Mouse (Mus musculus): ENCODE measurements around the gene Pcnx. TPM values are rescaled to one million over a fixed set of nuclear protein-coding genes. Genes with fewer than 3 reads are reported as not detected.

Pcnx gene
- polyA plus RNA-seq, 1 experiment from 2014 or later = 13.5 TPM

DNA sequence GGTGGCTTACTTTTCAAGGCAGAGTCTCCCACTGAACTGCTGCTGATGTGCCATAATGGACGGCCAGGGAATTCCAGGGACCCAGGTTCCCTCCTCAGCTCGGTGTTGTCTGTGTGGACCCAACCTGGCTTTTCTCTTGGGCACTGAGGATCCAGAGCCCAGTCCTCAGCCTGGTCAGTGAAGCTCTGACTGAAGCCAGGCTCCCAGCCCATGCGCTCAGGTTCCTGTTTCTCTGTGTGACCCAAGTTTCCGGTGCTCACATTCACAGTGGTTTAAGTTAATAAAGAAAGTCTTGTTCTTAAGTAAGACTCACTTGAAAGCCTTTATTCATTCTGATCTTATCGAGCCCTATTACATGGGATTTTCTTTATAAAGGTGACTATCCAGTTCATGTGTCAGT lies 74.7 kb downstream of the Pcnx start:
- peaks cover 22% of the 10 kb centered on the region for H3K36me3 ChIP-seq
- H3K27me3 ChIP-seq = no peaks in the 10 kb centered on the region
- 87% methylated on average over 5 of the region's 5 CpGs for WGBS
- ATAC-seq (ENCODE audit: low FRiP score, low read depth) = no peak
- H3K9ac ChIP-seq = no peak overlapping the region
- H3K4me1 ChIP-seq = no peaks in the 10 kb centered on the region
- H3K4me2 ChIP-seq (replicated peaks) = no peak overlapping the region
- H3K27ac ChIP-seq = no peak overlapping the region
- H3K9me3 ChIP-seq = no peaks in the 10 kb centered on the region
- H3K4me3 ChIP-seq = no peak overlapping the region

DNA sequence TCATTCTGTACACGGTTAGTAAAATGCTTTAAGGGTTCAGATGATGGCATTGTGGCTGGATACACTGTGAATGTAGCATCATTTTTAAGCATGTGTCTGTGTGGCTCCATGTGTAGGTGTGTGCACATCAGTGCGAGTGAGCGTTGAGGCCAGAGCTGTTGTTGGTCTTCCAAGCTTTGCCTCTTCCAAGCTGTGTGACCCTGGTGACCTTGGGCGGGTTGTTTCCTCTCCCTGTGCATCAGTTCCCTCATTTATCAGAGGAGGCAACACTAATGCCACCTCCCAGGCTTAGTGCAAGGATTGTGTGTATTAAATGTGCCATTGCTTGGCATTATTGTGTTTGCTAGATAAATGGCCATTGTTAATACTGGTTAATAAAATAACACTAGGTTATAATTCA lies 76.2 kb downstream of the Pcnx start:
- Histone ChIP-seq H3K27ac (no peak overlapping the region), H3K4me1 (no peaks in the 10 kb centered on the region), H3K36me3 (peaks cover 27% of the 10 kb centered on the region), H3K4me2 (replicated peaks) (no peak overlapping the region), H3K27me3 (no peaks in the 10 kb centered on the region), H3K4me3 (no peak overlapping the region), H3K9me3 (no peaks in the 10 kb centered on the region), H3K9ac (no peak overlapping the region)
- no peak for ATAC-seq (ENCODE audit: low FRiP score, low read depth)
- WGBS = 66% methylated on average over 4 of the region's 4 CpGs

DNA sequence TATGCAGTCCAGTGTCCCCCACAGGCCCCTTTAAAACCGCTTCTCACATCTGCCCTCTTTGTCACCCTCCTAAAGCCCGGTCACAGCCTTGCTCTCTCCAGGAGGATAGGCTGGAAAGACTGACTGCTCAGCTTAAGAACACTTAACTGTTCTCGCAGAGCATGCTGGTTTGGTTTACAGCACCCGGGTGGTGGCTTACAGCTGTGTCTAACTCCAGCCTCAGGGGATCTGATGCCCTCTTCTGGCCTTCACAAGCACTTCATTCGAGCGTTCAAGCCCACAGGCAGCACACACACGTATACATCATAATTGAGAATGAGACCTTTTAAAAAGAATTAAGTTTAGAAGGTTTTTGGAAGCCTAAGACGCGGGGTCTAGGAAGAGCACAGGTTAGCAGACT lies 81.4 kb downstream of the Pcnx start:
- no peaks in the 10 kb centered on the region for H3K4me1 ChIP-seq
- no peaks in the 10 kb centered on the region for H3K27me3 ChIP-seq
- 81% methylated on average over 9 of the region's 9 CpGs for WGBS
- H3K4me3 ChIP-seq = no peak overlapping the region
- H3K9ac ChIP-seq = no peak overlapping the region
- no peak for ATAC-seq (ENCODE audit: low FRiP score, low read depth)
- H3K36me3 ChIP-seq = peaks cover 16% of the 10 kb centered on the region
- no peak overlapping the region for H3K27ac ChIP-seq
- no peak overlapping the region for H3K4me2 ChIP-seq (replicated peaks)
- H3K9me3 ChIP-seq = no peaks in the 10 kb centered on the region

DNA sequence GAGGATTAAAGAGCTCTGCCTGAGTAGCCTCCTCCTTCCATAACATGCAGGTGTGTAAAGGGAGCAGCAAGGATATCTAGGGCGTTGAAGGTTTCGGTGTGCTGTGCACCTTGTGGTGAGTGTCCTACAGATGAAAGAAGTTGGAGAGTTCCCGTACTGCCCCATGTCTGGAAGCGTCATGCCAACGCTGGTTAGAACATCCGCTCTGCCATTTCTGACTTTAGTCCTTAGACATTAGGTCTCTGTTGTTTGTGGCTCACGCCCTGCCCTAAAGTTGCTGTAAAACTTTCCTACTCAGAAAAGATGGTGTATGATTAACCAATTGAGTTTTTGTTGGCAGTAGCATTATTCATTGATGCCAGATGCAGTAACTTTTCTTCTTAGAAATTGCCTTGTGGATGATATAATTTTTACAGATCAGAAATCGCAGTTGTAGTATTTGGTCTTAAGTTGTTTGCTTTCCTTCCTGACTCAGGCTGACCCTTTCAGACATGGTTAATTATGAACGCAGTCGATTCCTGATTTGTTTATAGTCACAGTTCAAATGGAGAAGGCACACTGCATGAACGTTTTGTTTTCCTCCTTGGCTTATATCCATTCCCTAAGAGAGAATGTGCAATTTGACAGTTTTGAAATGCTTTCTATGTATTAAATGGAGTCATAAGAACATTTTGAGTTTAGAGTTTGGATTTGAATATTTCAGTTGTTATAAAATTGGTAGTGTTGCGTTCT lies 83.7 kb downstream of the Pcnx start:
- H3K4me1 ChIP-seq = no peaks in the 10 kb centered on the region
- H3K27me3 ChIP-seq = no peaks in the 10 kb centered on the region
- no peaks in the 10 kb centered on the region for H3K9me3 ChIP-seq
- H3K9ac ChIP-seq = no peak overlapping the region
- no peak overlapping the region for H3K4me2 ChIP-seq (replicated peaks)
- peaks cover 19% of the 10 kb centered on the region for H3K36me3 ChIP-seq
- ATAC-seq (ENCODE audit: low FRiP score, low read depth) = no peak
- H3K27ac ChIP-seq = no peak overlapping the region
- no peak overlapping the region for H3K4me3 ChIP-seq
- WGBS = 82% methylated on average over 12 of the region's 12 CpGs

DNA sequence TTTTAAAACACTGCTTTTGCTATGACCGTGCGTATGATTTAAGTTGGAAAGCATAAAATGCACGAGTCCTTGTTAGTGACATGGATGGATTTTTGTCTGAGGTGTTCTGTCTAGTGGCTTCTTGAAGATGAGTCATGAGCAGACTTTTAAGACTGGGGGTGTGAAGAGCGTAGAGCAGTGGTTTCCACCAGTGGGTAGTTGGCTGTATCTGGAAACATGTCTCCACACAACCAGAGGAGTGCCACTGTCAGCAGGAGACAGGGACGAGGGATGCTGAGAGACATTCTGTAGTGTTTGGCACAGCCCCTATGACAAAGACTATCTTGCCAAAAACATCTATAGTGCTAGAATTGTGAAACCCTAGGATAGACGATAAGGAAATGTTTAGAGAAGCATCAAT lies 89.2 kb downstream of the Pcnx start:
- Histone ChIP-seq H3K4me3 (no peak overlapping the region), H3K9ac (no peak overlapping the region), H3K36me3 (peaks cover 38% of the 10 kb centered on the region), H3K4me2 (replicated peaks) (no peak overlapping the region), H3K9me3 (no peaks in the 10 kb centered on the region), H3K4me1 (peaks cover 4% of the 10 kb centered on the region; the same call in 1 of the 2 replicates), H3K27ac (no peak overlapping the region), H3K27me3 (no peaks in the 10 kb centered on the region)
- 94% methylated on average over 6 of the region's 6 CpGs for WGBS
- ATAC-seq (ENCODE audit: low FRiP score, low read depth) = no peak

DNA sequence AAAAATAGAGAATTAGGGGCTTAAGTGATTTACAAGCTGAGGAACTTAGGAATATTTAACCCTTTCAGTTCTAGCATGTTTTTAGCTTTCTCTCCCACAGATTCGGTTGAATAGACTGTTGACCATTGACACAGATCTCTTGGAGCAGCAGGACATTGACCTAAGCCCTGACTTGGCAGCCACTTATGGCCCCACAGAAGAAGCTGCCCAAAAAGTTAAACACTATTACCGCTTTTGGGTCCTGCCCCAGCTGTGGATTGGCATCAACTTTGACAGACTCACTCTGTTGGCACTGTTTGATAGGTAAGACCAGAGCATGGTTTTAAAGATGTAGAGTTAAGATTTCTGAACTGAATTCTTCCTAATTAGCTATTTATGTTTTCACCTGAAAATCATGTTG lies 90.2 kb downstream of the Pcnx start:
- 94% methylated on average over 2 of the region's 2 CpGs for WGBS
- H3K27me3 ChIP-seq = no peaks in the 10 kb centered on the region
- no peak overlapping the region for H3K27ac ChIP-seq
- no peak overlapping the region for H3K9ac ChIP-seq
- no peak overlapping the region for H3K4me2 ChIP-seq (replicated peaks)
- peaks cover 4% of the 10 kb centered on the region; the same call in 1 of the 2 replicates for H3K4me1 ChIP-seq
- peaks cover 41% of the 10 kb centered on the region for H3K36me3 ChIP-seq
- ATAC-seq (ENCODE audit: low FRiP score, low read depth) = no peak
- H3K4me3 ChIP-seq = no peak overlapping the region
- no peaks in the 10 kb centered on the region for H3K9me3 ChIP-seq

DNA sequence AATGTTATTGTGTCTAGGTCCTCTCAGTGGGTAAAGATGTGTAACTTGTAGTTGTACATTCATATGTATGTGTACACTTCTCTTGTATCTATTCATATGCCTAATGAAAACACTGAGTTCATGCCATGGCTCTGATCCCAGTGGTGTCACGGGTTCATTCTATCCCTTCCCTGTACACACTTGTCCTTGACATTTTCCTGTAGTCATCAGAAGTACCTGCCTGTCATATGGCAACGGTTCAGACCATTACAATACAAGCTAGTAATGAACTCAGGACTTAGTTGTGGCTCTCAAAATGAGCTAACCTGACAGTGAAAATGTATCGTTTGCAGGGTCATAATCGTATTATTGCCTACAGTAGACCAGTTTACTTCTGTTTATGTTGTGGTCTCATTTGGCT lies 98.5 kb downstream of the Pcnx start:
- Histone ChIP-seq H3K9ac (no peak overlapping the region), H3K4me3 (no peak overlapping the region), H3K4me1 (no peaks in the 10 kb centered on the region), H3K9me3 (no peaks in the 10 kb centered on the region), H3K4me2 (replicated peaks) (no peak overlapping the region), H3K36me3 (peaks cover 32% of the 10 kb centered on the region), H3K27me3 (no peaks in the 10 kb centered on the region), H3K27ac (no peak overlapping the region)
- ATAC-seq (ENCODE audit: low FRiP score, low read depth) = no peak
- WGBS = 89% methylated on average over 4 of the region's 4 CpGs

DNA sequence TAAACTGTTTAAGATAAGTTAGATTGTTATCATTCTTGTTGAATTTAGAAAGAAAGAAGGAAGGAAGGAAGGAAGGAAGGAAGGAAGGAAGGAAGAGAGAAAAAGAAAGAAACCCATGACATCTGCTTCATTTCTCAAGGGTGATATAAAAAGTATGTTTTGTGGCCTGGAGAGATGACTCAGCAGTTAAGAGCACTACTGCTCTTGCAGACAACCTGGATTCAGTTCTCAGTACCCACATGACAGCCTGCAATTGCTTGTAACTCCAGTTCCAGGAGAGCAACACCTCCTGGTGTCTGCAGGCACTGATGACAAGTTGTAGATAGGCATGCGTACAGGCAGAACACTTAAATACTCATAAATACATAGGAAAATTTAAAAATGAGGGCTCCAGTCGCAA lies 105.6 kb downstream of the Pcnx start:
- no peak overlapping the region for H3K4me2 ChIP-seq (replicated peaks)
- H3K27me3 ChIP-seq = no peaks in the 10 kb centered on the region
- H3K27ac ChIP-seq = no peak overlapping the region
- WGBS = 90% methylated on average over 2 of the region's 2 CpGs
- H3K4me3 ChIP-seq = no peak overlapping the region
- no peaks in the 10 kb centered on the region for H3K4me1 ChIP-seq
- H3K36me3 ChIP-seq = peaks cover 72% of the 10 kb centered on the region
- ATAC-seq (ENCODE audit: low FRiP score, low read depth) = no peak
- H3K9me3 ChIP-seq = no peaks in the 10 kb centered on the region
- no peak overlapping the region for H3K9ac ChIP-seq

DNA sequence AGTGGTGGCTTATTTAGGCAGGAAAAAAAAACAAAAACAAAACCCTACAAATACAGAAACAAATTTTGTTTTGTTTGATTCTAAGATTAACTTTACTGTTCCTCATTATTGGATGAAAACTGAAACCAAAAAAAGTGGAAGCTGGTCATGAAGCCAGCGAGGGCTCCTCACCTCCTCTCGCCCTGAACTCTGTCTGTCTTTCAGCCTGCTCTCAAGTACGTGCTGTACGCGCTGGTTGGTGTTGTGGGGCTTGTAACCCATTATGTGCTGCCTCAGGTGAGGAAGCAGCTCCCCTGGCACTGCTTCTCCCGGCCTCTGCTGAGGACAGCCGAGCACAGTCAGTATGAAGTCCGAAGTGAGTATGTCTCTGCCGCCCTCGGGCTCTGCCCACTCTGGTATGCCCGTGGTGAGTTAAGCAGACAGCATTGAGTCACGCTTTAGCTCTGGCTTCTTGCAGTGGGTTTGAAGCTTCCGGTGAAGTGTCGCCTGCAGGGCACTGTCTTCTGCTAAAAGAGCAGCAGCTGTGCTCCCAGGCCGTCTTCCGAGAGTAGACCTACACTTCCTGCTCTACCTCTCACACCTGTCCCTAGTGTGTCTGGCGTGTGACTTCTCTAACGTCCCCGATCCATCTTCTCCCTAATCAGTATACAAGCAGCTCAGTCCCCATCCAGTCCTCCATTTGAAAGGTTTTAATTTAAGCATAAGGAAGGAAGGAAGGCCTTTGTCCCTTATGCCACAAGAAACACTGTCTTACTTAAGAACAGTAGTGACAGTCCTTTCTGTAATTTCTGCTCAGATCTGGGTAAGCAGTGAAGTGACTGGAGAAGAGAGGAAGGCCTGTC lies 111.4 kb downstream of the Pcnx start:
- Histone ChIP-seq H3K4me1 (no peaks in the 10 kb centered on the region), H3K4me3 (no peak overlapping the region), H3K4me2 (replicated peaks) (no peak overlapping the region), H3K27ac (no peak overlapping the region), H3K27me3 (no peaks in the 10 kb centered on the region), H3K9me3 (no peaks in the 10 kb centered on the region), H3K9ac (no peak overlapping the region), H3K36me3 (peaks cover 82% of the 10 kb centered on the region)
- WGBS = 85% methylated on average over 19 of the region's 19 CpGs
- ATAC-seq (ENCODE audit: low FRiP score, low read depth) = no peak

DNA sequence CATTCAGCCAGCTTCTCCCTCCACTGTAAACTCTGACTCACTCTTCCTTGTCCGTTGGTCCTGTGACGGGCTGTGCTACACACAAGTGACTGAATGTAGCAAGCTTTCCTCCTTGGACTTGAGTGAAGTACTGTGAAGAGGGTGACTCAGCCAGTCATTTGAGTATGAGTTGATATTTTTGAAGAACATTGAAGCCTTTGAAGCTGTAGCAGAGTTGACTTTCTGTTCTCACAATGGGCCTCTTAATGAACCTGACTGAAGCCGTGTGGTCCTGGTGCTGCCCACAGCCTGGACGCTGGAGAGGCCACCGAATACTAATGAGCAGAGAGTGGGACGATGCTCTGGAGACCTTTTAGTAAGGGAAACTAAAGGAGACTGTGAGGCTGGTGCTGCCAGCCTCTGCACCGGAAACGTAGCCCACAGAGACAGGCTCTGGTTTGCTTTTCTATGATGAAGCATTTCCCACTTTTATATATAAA lies 112.1 kb downstream of the Pcnx start:
- no peaks in the 10 kb centered on the region for H3K4me1 ChIP-seq
- H3K4me3 ChIP-seq = no peak overlapping the region
- H3K27me3 ChIP-seq = no peaks in the 10 kb centered on the region
- ATAC-seq (ENCODE audit: low FRiP score, low read depth) = no peak
- 78% methylated on average over 8 of the region's 8 CpGs for WGBS
- H3K27ac ChIP-seq = no peak overlapping the region
- no peak overlapping the region for H3K4me2 ChIP-seq (replicated peaks)
- no peak overlapping the region for H3K9ac ChIP-seq
- peaks cover 80% of the 10 kb centered on the region for H3K36me3 ChIP-seq
- no peaks in the 10 kb centered on the region for H3K9me3 ChIP-seq

DNA sequence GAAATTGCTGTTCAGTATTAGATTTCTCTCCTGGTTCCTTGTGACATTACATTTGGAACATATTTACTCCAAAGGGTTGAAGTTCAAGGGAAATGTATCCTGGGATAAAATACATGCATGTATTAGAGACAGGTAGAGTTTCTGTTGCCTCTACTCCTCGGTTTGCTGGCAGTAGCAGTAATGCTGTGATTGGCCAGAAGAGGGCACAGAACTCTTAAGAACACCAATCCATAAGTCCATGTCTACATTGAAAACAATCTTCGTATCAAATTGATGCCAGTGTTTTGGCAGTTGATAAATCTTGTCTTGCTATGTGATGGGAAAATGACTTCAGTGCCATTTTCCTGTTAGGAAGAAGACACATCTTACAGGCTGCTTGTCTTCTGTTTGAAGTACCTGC lies 115.0 kb downstream of the Pcnx start:
- H3K9ac ChIP-seq = no peak overlapping the region
- 71% methylated on average over 2 of the region's 2 CpGs for WGBS
- ATAC-seq (ENCODE audit: low FRiP score, low read depth) = no peak
- peaks cover 76% of the 10 kb centered on the region for H3K36me3 ChIP-seq
- H3K4me1 ChIP-seq = no peaks in the 10 kb centered on the region
- no peaks in the 10 kb centered on the region for H3K9me3 ChIP-seq
- H3K4me3 ChIP-seq = no peak overlapping the region
- H3K27ac ChIP-seq = no peak overlapping the region
- H3K27me3 ChIP-seq = no peaks in the 10 kb centered on the region
- H3K4me2 ChIP-seq (replicated peaks) = no peak overlapping the region

DNA sequence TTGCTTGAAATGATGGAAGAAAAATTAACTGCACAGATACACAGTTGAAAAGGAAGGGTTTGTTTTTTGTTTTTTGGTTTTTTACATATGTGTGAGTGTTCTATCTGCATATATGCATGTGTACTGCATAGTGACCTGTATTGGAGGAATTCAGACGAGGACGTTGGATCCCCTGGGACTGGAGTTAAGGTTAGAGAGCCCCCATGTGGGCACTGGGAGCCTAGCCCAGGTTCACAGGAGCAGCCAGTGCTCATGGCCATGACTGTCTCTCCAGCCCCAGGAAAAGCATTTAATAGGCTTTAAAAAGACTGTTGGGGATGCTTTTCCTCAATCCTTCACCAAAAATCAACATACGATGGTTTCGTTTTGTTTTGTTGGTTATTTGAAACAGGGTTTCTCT lies 117.5 kb downstream of the Pcnx start:
- Histone ChIP-seq H3K9me3 (no peaks in the 10 kb centered on the region), H3K27me3 (no peaks in the 10 kb centered on the region), H3K36me3 (peaks cover 80% of the 10 kb centered on the region), H3K4me3 (no peak overlapping the region), H3K27ac (no peak overlapping the region), H3K9ac (no peak overlapping the region), H3K4me2 (replicated peaks) (no peak overlapping the region), H3K4me1 (no peaks in the 10 kb centered on the region)
- no peak for ATAC-seq (ENCODE audit: low FRiP score, low read depth)
- WGBS = 79% methylated on average over 4 of the region's 4 CpGs

Data from limb, embryonic 13.5 days (tissue).